Mouse (Mus musculus): ENCODE results near the gene Gm10577. TPM values are rescaled to one million over a fixed set of nuclear protein-coding genes. Genes with fewer than 3 reads are reported as not detected.

Gm10577 gene
- polyA plus RNA-seq, 1 experiment = not detected

DNA sequence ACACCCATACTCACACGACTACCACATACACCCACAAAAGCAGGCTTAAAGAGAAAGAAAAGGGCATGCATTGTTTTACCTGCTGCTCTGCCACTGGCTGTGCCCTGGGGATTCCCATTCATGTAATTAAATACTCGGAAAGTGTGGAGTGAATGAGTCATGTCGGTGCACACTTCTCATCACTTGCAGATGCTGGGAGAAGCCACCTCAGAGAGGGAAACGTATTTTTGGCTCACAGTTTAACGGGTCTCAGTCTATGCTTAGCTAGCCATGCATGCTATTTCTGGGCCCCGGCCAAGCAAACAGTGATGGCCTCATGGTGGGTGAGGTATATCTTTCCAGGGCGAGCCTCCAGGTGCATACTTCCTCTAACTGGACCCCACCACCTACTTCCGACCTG, 21.6 kb downstream of the Gm10577 start:
- TF ChIP-seq POLR2A (IDR thresholded peaks at IDR 0.05; ENCODE audit: borderline replicate concordance, extremely low read depth, low read depth, low read length) (no peak), CTCF (IDR thresholded peaks at IDR 0.05; ENCODE audit: insufficient read depth, low read length) (no peak)
- WGBS = 86% methylated on average over 8 of the region's 8 CpGs
- Histone ChIP-seq H3K4me1 (ENCODE audit: control insufficient read depth, insufficient read depth, low read length) (no peaks in the 10 kb centered on the region), H3K4me3 (replicated peaks; ENCODE audit: extremely low read depth, low read depth, low read length) (no peak overlapping the region)
- no peak for DNase-seq

DNA sequence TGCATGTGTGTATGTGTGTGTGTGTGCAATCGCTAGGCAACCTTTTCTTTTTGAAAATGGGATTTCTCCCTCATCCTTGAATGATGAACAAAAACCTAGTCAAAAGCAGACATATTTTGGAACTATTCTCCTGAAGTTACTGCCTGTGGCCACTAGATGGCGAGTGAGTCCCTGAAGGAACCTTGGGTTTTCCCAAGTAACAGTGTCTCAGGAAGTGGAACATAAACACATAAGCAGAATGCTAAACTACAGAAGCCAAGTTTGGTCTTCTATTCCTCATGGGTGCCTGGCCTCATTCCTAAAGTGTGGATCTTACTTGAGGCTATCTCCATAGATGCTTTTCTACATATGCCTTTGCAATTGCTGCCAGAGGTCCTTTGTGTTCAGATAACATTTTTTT, 22.4 kb downstream of the Gm10577 start:
- H3K4me3 ChIP-seq (replicated peaks; ENCODE audit: extremely low read depth, low read depth, low read length) = no peak overlapping the region
- TF ChIP-seq POLR2A (IDR thresholded peaks at IDR 0.05; ENCODE audit: borderline replicate concordance, extremely low read depth, low read depth, low read length) (no peak), CTCF (IDR thresholded peaks at IDR 0.05; ENCODE audit: insufficient read depth, low read length) (peak; percentile 57)
- peak; percentile 40 for DNase-seq
- no peaks in the 10 kb centered on the region for H3K4me1 ChIP-seq (ENCODE audit: control insufficient read depth, insufficient read depth, low read length)
- WGBS = 23% methylated on average over 2 of the region's 2 CpGs

DNA sequence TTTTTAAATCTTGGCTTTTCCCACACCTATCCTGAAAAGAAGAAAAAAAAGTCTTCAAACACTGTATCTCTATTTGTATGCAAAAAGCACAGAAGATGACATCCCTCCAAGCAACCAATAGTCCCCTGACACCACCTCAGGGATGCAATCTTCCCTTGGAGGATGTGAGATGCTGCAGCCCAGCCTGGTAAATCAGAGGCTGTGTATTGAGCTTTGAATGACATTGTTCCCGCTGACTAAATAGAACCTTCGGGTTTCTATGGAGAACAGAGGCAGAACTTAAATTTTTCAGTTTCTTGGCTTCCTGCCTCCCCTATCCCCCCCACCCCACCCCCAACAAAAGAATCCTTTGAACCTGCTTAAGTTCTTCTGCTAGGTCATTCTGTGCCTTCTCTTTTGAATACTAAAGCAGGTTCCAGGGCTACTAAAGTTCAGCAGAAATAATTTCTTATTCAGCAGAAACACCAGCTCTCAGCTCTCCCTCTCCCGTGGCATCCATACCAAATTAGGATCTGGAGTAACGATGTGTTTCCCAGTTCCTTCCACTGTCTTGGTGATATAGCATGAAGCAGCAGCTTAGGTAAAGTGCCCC, 24.3 kb downstream of the Gm10577 start:
- 83% methylated on average over 4 of the region's 4 CpGs for WGBS
- no peak for DNase-seq
- TF ChIP-seq CTCF (IDR thresholded peaks at IDR 0.05; ENCODE audit: insufficient read depth, low read length) (no peak), POLR2A (IDR thresholded peaks at IDR 0.05; ENCODE audit: borderline replicate concordance, extremely low read depth, low read depth, low read length) (no peak)
- H3K4me3 ChIP-seq (replicated peaks; ENCODE audit: extremely low read depth, low read depth, low read length) = no peak overlapping the region
- no peaks in the 10 kb centered on the region for H3K4me1 ChIP-seq (ENCODE audit: control insufficient read depth, insufficient read depth, low read length)

DNA sequence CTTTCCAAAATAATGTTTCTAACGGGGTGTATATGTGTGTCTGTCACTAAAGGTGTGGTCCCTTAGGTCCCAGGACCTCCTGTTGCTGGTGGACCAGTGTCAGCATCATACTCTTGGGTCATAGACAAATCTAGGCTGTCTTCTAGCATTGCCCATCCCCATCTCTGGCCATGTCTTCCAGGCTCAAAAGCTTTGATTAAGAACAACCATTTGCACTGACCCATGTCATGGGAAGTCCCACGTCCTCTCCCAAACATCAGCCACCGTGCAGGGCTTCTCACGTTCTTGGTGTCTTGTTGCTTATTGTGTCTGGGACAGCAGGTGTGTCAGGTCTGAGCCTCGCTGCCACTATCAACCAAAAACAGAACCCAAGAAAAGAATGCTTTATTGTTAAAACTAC, 24.9 kb downstream of the Gm10577 start:
- DNase-seq = no peak
- WGBS = 83% methylated on average over 5 of the region's 5 CpGs
- Histone ChIP-seq H3K4me3 (replicated peaks; ENCODE audit: extremely low read depth, low read depth, low read length) (no peak overlapping the region), H3K4me1 (ENCODE audit: control insufficient read depth, insufficient read depth, low read length) (no peaks in the 10 kb centered on the region)
- TF ChIP-seq POLR2A (IDR thresholded peaks at IDR 0.05; ENCODE audit: borderline replicate concordance, extremely low read depth, low read depth, low read length) (no peak), CTCF (IDR thresholded peaks at IDR 0.05; ENCODE audit: insufficient read depth, low read length) (no peak)

DNA sequence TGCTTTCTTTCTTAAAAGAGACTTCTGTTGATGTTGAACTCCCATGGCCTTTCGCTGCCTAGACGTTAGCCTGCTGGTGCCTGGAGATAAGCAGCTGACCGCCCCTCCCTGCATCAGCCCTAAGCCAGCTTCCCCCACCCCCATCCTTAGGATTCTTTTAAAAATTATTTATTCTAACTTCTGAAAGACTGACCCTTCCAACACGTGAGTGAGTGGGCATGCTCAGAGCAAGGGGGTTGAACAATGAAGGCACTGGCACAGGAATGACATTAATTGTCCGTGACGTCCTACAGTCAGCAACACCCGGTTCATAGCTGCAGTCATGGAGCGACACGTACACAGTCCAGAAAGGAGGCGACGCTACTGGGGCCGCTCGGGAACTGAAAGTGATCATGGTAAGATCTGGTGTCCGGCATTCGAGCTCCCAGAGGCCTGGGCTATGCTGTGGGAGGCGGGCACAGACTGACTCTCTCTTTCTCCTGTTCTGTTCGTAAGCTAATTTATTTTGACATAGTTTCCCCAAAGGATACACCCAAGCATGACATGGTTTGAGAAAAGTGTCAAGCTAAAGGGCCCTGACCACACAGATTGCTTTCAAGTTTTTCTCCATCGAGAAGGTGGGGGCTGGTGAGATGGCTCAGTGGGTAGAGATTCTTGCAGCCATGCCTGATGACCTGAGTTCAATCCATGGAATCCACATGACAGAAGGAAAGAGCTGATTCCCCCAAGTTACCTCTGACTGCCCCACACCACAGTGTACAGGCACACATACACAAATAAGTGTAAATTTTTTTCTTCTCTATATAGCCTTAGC, 25.8 kb downstream of the Gm10577 start:
- no peak for TF ChIP-seq CTCF (IDR thresholded peaks at IDR 0.05; ENCODE audit: insufficient read depth, low read length)
- no peak for TF ChIP-seq POLR2A (IDR thresholded peaks at IDR 0.05; ENCODE audit: borderline replicate concordance, extremely low read depth, low read depth, low read length)
- no peak for DNase-seq
- no peaks in the 10 kb centered on the region for H3K4me1 ChIP-seq (ENCODE audit: control insufficient read depth, insufficient read depth, low read length)
- no peak overlapping the region for H3K4me3 ChIP-seq (replicated peaks; ENCODE audit: extremely low read depth, low read depth, low read length)
- 53% methylated on average over 18 of the region's 18 CpGs for WGBS

DNA sequence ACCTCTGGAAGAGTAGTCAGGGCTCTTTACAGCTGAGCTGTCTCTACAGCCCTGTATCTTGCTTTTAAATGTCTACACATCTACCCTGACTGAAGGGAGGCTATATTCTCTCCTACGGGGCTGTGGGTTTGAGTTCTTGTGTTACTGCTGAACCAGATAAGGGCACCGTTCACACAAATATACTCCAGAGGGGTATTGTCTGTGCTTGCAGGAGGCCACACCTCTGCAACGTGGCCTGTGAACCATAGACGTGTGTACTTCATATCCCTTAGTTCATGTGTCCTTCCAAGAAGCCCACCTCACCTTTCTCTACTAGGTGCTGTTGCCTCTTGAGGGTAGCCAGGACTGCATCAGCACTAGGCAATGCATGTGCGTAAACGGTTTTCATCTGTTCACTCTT, 28.4 kb downstream of the Gm10577 start:
- WGBS = 88% methylated on average over 6 of the region's 6 CpGs
- no peak for DNase-seq
- TF ChIP-seq POLR2A (IDR thresholded peaks at IDR 0.05; ENCODE audit: borderline replicate concordance, extremely low read depth, low read depth, low read length) = no peak
- no peak for TF ChIP-seq CTCF (IDR thresholded peaks at IDR 0.05; ENCODE audit: insufficient read depth, low read length)
- Histone ChIP-seq H3K4me1 (ENCODE audit: control insufficient read depth, insufficient read depth, low read length) (no peaks in the 10 kb centered on the region), H3K4me3 (replicated peaks; ENCODE audit: extremely low read depth, low read depth, low read length) (no peak overlapping the region)

DNA sequence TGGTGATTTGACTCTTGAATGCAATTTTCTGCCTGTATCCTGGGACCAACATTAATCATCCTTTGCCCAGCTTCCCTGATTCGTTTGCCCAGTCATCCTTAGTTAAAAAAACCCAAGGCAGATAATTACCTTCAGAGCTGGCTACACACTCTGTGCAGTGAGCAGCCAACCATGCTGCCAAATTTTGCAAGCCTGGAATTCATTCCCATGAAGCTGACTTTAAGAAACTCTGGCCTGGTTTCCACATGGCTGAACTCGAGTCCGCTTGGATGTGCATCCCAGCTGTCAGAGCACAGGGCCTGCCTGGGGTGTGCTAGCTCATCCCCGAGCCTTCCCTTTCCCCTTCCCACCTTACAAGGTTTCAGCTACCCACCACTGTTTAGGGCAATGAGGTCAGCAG, 29.5 kb downstream of the Gm10577 start:
- TF ChIP-seq CTCF (IDR thresholded peaks at IDR 0.05; ENCODE audit: insufficient read depth, low read length) (no peak), POLR2A (IDR thresholded peaks at IDR 0.05; ENCODE audit: borderline replicate concordance, extremely low read depth, low read depth, low read length) (no peak)
- no peak for DNase-seq
- WGBS = 56% methylated on average over 4 of the region's 4 CpGs
- no peak overlapping the region for H3K4me3 ChIP-seq (replicated peaks; ENCODE audit: extremely low read depth, low read depth, low read length)
- H3K4me1 ChIP-seq (ENCODE audit: control insufficient read depth, insufficient read depth, low read length) = no peaks in the 10 kb centered on the region

DNA sequence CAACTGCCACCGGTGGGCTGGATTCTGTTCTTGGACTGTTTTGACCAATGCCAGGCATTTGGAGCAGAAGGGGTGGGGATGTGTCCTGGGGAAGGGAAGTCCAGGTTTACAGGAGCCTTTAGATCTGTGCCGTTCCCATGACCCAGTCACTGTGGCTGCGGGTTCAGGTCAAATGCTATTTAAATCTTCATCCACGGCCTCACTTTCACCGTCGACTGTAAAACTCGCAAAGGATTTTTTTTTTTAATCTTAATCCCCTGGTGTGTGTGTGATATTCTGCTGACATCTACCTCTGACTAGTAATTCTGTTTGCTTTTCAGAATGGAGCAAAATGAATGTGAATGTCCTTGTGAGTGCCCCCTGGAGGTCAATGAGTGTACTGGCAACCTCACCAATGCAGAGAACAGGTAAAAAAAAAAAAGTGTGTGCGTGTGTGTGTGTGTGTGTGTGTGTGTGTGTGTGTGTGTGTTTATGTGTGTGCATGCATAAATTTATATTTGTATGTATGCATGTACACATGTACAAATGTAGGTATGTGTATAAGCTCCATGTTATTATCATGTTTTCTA, 32.2 kb downstream of the Gm10577 start:
- no peaks in the 10 kb centered on the region for H3K4me1 ChIP-seq (ENCODE audit: control insufficient read depth, insufficient read depth, low read length)
- 69% methylated on average over 8 of the region's 8 CpGs for WGBS
- no peak for DNase-seq
- H3K4me3 ChIP-seq (replicated peaks; ENCODE audit: extremely low read depth, low read depth, low read length) = no peak overlapping the region
- TF ChIP-seq CTCF (IDR thresholded peaks at IDR 0.05; ENCODE audit: insufficient read depth, low read length) (no peak), POLR2A (IDR thresholded peaks at IDR 0.05; ENCODE audit: borderline replicate concordance, extremely low read depth, low read depth, low read length) (no peak)

DNA sequence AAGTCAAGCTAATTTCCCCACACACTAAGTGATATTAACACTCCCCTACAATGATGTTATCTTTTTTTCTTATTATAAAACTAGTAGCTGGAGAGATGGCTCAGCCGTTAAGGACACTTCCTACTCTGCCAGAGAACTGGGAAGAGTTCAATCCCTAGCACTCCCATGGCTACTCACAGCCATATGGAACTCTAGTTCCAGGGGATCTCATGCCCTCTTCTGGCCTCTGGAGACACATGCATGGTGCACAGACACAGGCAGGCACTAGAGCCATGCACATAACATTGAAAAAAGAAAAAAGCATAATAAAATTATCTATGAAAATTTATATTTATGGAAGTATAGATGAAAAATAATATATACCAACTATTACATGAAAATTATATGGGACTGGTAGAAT, 33.3 kb downstream of the Gm10577 start:
- Histone ChIP-seq H3K4me3 (replicated peaks; ENCODE audit: extremely low read depth, low read depth, low read length) (no peak overlapping the region), H3K4me1 (ENCODE audit: control insufficient read depth, insufficient read depth, low read length) (no peaks in the 10 kb centered on the region)
- 86% methylated on average over 1 of the region's 1 CpGs for WGBS
- TF ChIP-seq POLR2A (IDR thresholded peaks at IDR 0.05; ENCODE audit: borderline replicate concordance, extremely low read depth, low read depth, low read length) (no peak), CTCF (IDR thresholded peaks at IDR 0.05; ENCODE audit: insufficient read depth, low read length) (peak; percentile 31)
- no peak for DNase-seq

DNA sequence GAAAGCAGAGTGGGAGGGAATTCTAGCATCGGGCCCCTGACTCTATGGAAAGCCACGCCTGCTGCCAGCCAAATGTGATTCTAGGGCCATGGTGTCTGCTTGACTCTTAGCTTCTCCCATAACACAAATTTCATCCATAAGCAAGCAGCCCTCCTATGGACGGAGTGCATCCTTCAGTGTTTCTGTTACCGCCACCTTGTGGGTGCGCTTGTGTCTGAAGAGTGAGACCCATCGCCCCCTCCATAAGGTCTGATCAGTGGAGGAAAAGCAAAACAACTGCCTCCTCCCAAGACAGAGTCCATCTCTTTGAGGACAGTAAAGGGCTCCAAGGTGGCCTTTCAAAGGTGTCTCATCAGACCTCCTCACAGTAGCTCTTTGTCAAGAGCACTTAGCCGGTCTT, 43.0 kb downstream of the Gm10577 start:
- TF ChIP-seq CTCF (IDR thresholded peaks at IDR 0.05; ENCODE audit: insufficient read depth, low read length) (no peak), POLR2A (IDR thresholded peaks at IDR 0.05; ENCODE audit: borderline replicate concordance, extremely low read depth, low read depth, low read length) (no peak)
- no peaks in the 10 kb centered on the region for H3K4me1 ChIP-seq (ENCODE audit: control insufficient read depth, insufficient read depth, low read length)
- H3K4me3 ChIP-seq (replicated peaks; ENCODE audit: extremely low read depth, low read depth, low read length) = no peak overlapping the region
- no peak for DNase-seq
- 93% methylated on average over 7 of the region's 7 CpGs for WGBS

Measured in lung, adult 2 months (tissue).